Mouse (Mus musculus) liver, embryonic 14.5 days (tissue): Measurements from ENCODE around the gene Spag8.

Experiments
- CTCF ChIP-seq: IDR thresholded peaks from 2 replicates; pipeline ENCODE4 v1.5.1; 2016; ENCODE audit warnings: antibody characterized with exemption, low read depth, control low read depth
- EP300 ChIP-seq: IDR thresholded peaks from 2 replicates; pipeline ENCODE4 v1.6.1; 2016; ENCODE audit warnings: antibody characterized with exemption, low read depth

DNA sequence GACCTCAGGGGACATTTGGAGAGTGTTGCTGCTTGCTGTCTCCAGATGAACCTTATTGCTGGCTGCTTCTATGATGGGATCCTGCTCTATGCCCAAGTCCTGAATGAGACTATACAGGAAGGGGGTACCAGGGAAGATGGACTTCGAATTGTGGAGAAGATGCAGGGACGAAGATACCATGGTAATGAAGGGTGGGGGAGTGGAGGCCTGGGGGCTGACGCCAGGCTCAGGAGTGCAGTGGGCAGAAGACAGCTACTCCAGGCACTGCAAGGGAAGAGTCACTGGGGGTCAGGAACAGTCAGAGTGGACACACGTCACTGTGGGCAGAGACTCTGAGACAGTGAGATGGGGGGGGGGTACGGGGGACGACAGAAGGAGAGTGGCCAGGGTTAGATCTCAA is 12.9 kb downstream of the Spag8 start:
- TF ChIP-seq CTCF (no peak), EP300 (no peak)
